Mouse (Mus musculus): ENCODE results near the gene Iqgap2.

- TF ChIP-seq POLR2A (IDR thresholded peaks at IDR 0.05; ENCODE audit: borderline replicate concordance, control insufficient read depth, low read depth, low read length) (no peak), CTCF (IDR thresholded peaks at IDR 0.05; ENCODE audit: control insufficient read depth, insufficient read depth, low read length) (no peak)
These were observed 256.4 kb downstream of the Iqgap2 start for GRCm38 (mm10) chr13:95635301-95635700.

Data from bone marrow, adult 2 months (tissue).